Mouse (Mus musculus) left cerebral cortex, adult 2 months (tissue): ENCODE data around the gene Pfkfb3. TPM values are rescaled to one million over a fixed set of nuclear protein-coding genes. Genes with fewer than 3 reads are reported as not detected.
A peak's percentile ranks its signal among the peaks of the same experiment; 100 is the strongest.
"Not testable (repeated sequence)": the region's sequence is repeated elsewhere in the genome, so short reads cannot be mapped to it uniquely, and the experiment has no call there.

Experiments used
- DNase-seq, 2 experiments: peaks; one replicate each; pipeline ENCODE4 v3.0.0; 2021 to 2022; ENCODE audit warnings: low spot score in 2 of 2, mixed read lengths in 1 of 2; ENCODE audit errors: extremely low spot score in 1 of 2
- H3K27ac ChIP-seq: fragments of 200-600 bp; 2 replicates; pipeline ENCODE4 v1.8.1; 2022
- H3K4me3 ChIP-seq: fragments of 200-600 bp; 2 replicates; pipeline ENCODE4 v1.8.1; 2022
- CTCF ChIP-seq: fragments of 200-600 bp; IDR thresholded peaks from 2 replicates; pipeline ENCODE4 v1.8.1; 2022; ENCODE audit warnings: antibody characterized with exemption, mild to moderate bottlenecking, moderate library complexity
- intact Hi-C: fragments of 180-260 bp; cut with DNase I; formaldehyde crosslinking; loops from one replicate; pipeline ENCODE4 v1.15.1; 2025
- total RNA-seq, 2 experiments: library from RNA; stranded (reverse); gene quantifications; 2 replicates each; pipeline ENCODE4 v1.2.3; 2021

Pfkfb3 gene
- total RNA-seq, 2 experiments from 2014 or later, result 33.8 to 47.2 TPM

DNA sequence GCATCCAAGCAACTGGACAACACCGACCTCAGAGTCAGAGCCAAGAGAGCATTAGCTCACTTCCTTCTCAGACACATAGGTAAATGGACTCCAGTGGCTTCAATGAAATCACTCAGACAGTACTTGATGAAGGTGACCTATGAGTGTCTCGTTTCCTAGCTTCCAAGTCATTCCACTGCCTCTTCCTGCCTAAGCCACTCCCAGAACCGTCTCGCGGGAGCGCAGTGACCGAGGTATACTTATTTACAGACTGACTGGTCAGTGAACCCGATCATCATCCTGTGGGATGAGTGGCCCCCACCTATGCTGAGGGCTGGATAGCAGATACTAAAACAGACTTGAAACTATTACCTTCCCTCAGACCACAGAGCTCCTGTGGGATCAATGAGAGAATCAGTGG lies 7.8 kb downstream of the Pfkfb3 start:
- no peak for TF ChIP-seq CTCF
- intact Hi-C loops, result loop anchor here (10.0 kb wide), 1 partner anchor 431 kb away; no protein-coding TSS in a partner anchor
- no peak overlapping the region for H3K4me3 ChIP-seq
- DNase-seq, result no peak
- no peak overlapping the region for H3K27ac ChIP-seq

DNA sequence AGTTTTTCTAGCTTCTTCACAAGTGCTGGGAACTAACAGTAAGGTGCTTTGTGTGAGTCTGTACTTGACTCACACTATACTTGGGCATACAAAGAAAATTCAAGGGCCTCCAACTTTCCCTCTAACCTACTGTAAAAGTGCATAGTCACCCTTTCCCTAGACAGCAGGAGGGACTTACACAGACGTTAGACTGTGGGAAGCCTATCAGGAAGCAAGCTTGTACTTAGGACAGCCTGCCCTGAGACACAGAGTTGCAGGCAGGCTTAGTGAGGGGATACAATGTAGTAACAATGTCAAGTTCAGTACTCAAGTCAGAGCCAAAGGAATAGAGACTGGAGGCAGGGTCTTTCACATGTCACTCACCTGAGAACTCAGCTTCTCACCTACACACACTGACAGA lies 8.5 kb downstream of the Pfkfb3 start:
- Histone ChIP-seq H3K4me3 (no peak overlapping the region), H3K27ac (no peak overlapping the region)
- intact Hi-C loops, result loop anchor here (10.0 kb wide), 1 partner anchor 431 kb away; no protein-coding TSS in a partner anchor
- no peak for TF ChIP-seq CTCF
- DNase-seq, result no peak

GRCm38 (mm10) chr2:11544342-11544741 lies 9.5 kb downstream of the Pfkfb3 start:
- DNase-seq, result no peak
- no peak for TF ChIP-seq CTCF
- Histone ChIP-seq H3K4me3 (no peak overlapping the region), H3K27ac (no peak overlapping the region)
- intact Hi-C loops, result loop anchor here (10.0 kb wide), 1 partner anchor 430 kb away; no protein-coding TSS in a partner anchor

GRCm38 (mm10) chr2:11543158-11543557 lies 10.7 kb downstream of the Pfkfb3 start:
- Histone ChIP-seq H3K4me3 (no peak overlapping the region), H3K27ac (no peak overlapping the region)
- TF ChIP-seq CTCF, result no peak
- intact Hi-C loops, result loop anchor here (2.0 to 10.0 kb wide), 2 partner anchors 40 to 428 kb away; no protein-coding TSS in a partner anchor
- no peak for DNase-seq

DNA sequence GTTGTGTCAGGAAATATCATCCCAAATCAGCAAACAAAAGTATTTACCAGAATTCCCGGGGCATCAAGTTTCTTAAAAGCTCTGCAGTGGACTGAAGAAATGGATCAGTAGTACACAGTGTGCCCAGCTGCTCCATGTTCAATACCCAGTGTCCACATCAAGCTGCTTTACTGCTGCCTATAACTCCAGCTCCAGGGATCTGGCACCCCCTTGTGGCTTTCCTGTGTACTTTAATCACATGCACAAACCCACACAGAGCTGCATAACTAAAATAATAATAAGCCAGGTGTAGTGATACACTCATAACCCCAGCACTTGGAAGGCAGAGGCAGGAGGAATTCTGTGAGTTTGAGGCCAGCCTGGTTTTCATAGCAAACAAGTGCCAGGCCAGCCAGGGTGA lies 11.2 kb downstream of the Pfkfb3 start:
- intact Hi-C loops, result loop anchor here (1.0 to 10.0 kb wide), 3 partner anchors 40 to 428 kb away; no protein-coding TSS in a partner anchor
- peak; percentile 85 for TF ChIP-seq CTCF
- no peak overlapping the region for H3K27ac ChIP-seq
- no peak overlapping the region for H3K4me3 ChIP-seq
- peak; percentile 69 to 73 for DNase-seq

GRCm38 (mm10) chr2:11542121-11542520 lies 11.8 kb downstream of the Pfkfb3 start:
- H3K4me3 ChIP-seq, result no peak overlapping the region
- intact Hi-C loops, result loop anchor here (1.0 to 10.0 kb wide), 3 partner anchors 39 to 427 kb away; no protein-coding TSS in a partner anchor
- no peak for DNase-seq
- TF ChIP-seq CTCF, result no peak
- no peak overlapping the region for H3K27ac ChIP-seq

DNA sequence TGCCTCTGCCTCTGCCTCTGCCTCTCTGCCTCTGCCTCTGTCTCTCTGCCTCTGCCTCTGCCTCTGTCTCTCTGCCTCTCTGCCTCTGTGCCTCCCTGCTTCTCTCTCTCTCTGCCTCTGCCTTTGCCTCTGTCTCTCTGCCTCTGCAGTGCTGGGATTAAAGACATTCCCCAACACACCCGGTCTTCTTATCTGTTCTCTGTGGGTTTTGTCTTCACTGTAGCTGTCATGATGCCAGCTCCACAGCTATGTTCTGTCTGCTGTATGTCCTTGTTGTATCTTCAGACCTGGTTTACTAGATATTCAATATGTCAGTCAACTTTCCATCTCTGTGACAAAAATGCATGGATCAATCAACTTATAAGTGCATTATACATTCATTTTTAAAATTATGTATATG lies 12.3 kb downstream of the Pfkfb3 start:
- not testable (repeated sequence) for DNase-seq, H3K4me3 ChIP-seq, H3K27ac ChIP-seq
- intact Hi-C loops, result loop anchor here (10.0 kb wide), 1 partner anchor 427 kb away; no protein-coding TSS in a partner anchor

DNA sequence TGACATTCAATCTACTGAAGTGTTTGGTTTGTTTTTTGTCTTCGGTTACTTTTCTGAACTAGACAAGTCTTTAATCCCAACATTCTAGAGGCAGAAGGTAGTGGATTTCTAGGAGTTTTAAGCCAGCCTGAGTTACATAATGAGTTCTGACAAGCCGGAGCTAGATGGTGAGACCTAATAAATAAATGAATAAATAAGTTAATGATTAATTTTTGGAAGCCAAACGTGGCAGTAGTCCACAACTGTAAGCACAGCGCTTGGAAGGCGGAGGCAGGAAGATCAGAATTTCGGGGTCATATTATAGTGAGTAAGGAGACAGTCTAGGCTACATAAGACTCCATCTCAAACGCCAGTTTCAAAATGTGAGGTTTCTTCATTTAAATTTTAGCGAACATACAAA lies 17.9 kb downstream of the Pfkfb3 start:
- TF ChIP-seq CTCF, result no peak
- peak overlapping the region; percentile 49 for H3K4me3 ChIP-seq
- intact Hi-C loops, result loop anchor here (1.0 kb wide), 1 partner anchor 34 kb away; no protein-coding TSS in a partner anchor
- peak overlapping the region; percentile 64 for H3K27ac ChIP-seq
- DNase-seq, result no peak

- peak overlapping the region; percentile 49 for H3K4me3 ChIP-seq
- peak overlapping the region; percentile 64 for H3K27ac ChIP-seq
- TF ChIP-seq CTCF, result no peak
- intact Hi-C loops, result loop anchor here (1.0 kb wide), 1 partner anchor 33 kb away; no protein-coding TSS in a partner anchor
- peak; percentile 80 to 85 for DNase-seq
Observed at GRCm38 (mm10) chr2:11535412-11535928, 18.4 kb downstream of the Pfkfb3 start.

- TF ChIP-seq CTCF, result no peak
- no peak for DNase-seq
- intact Hi-C loops, result loop anchor here (1.0 kb wide), 1 partner anchor 33 kb away; no protein-coding TSS in a partner anchor
- peak overlapping the region; percentile 64 for H3K27ac ChIP-seq
- peak overlapping the region; percentile 49 for H3K4me3 ChIP-seq
Observed at GRCm38 (mm10) chr2:11534826-11535225, 19.1 kb downstream of the Pfkfb3 start.

DNA sequence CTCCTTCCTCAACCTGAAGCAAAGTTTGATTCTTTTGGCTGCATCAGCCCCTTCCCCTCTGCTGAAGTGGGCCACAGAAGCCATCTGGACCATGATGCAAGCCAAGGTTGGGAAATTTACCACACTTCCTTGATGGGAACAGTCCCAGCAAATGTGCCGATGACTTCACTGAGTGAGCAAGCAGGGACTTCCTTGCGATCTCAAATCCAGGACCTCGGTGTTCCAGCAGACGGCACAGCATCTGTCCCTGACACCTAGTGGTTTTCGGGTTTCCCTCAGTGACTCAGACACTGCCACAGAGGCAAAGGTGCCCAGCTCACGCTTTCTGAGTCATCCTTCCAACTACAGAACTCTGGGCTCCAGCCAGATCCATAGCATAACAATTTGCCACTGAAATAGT lies 23.8 kb downstream of the Pfkfb3 start:
- TF ChIP-seq CTCF, result no peak
- intact Hi-C loops, result loop anchor here (1.0 to 2.0 kb wide), 2 partner anchors 105 to 184 kb away; no protein-coding TSS in a partner anchor
- DNase-seq, result peak; percentile 66 to 74
- Histone ChIP-seq H3K4me3 (no peak overlapping the region), H3K27ac (no peak overlapping the region)

DNA sequence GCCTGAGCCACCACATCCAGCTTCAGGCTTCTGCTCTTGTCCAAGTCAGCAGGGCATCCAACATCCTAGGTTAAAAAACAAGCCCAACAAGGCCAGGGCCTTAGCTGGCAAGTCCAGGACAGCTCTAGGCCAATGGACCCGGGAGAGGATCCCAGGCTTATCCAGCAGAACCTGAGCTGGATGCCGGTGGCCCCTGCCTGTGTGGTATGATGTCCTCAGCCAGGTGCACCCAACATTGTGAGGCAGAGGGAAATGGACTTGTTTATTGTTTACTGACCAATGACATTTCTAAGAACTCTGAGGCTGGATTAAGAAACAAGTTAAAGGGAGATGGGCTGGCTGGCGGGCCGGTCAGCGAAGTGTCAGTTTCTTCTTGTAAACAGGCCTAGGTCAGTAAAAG lies 27.8 kb downstream of the Pfkfb3 start:
- no peak for TF ChIP-seq CTCF
- intact Hi-C loops, result no loop called here
- DNase-seq, result no peak
- no peak overlapping the region for H3K27ac ChIP-seq
- H3K4me3 ChIP-seq, result no peak overlapping the region

- intact Hi-C loops, result no loop called here
- H3K4me3 ChIP-seq, result no peak overlapping the region
Observed at GRCm38 (mm10) chr2:11524736-11525135, 29.1 kb downstream of the Pfkfb3 start.

More at GRCm38 (mm10) chr2:11524736-11525135, 29.1 kb downstream of the Pfkfb3 start:
- H3K27ac ChIP-seq, result no peak overlapping the region
- no peak for TF ChIP-seq CTCF
- DNase-seq, result no peak
